Mouse (Mus musculus): ENCODE measurements at regions not wholly inside any gene's neighbourhood (a gene's known extent, or its start where the extent isn't known, plus 50 kb on each side); places are given as distances from the start of the nearest gene placed in this dataset.
A peak's percentile ranks its signal among the peaks of the same experiment; 100 is the strongest.

GRCm38 (mm10) chr5:111820963-111821362 is 87.2 kb downstream of the Gm26897 start:
- no peak overlapping the region for H3K9ac ChIP-seq (ENCODE audit: low read depth, low read length, severe bottlenecking)
- no peak overlapping the region for H3K4me3 ChIP-seq (replicated peaks; ENCODE audit: low read length)
- no peaks in the 10 kb centered on the region for H3K9me3 ChIP-seq (ENCODE audit: control insufficient read depth, low read length)
- 92% methylated on average over 9 of the region's 9 CpGs for WGBS
- no peak for DNase-seq (ENCODE audit: low spot score)
- TF ChIP-seq POLR2A (IDR thresholded peaks at IDR 0.05; ENCODE audit: borderline replicate concordance, extremely low read depth, insufficient read depth, insufficient read length) = no peak
- no peak for ATAC-seq (ENCODE audit: low FRiP score, low read depth)
- H3K27me3 ChIP-seq (ENCODE audit: control insufficient read depth, insufficient read depth, low read length) = peaks cover 9% of the 10 kb centered on the region; the same call in 1 of the 2 replicates
- no peak overlapping the region for H3K27ac ChIP-seq (replicated peaks; ENCODE audit: low read depth, low read length)
- 0 out of 2 replicates have a peak, but pooled peaks cover 3% of the 10 kb centered on the region for H3K4me1 ChIP-seq (ENCODE audit: control insufficient read depth, insufficient read depth, low read length)
- H3K4me2 ChIP-seq (replicated peaks; ENCODE audit: low read depth, low read length, severe bottlenecking) = no peak overlapping the region
- H3K36me3 ChIP-seq (ENCODE audit: control insufficient read depth, insufficient read depth, low read length) = no peaks in the 10 kb centered on the region

- H3K9ac ChIP-seq (ENCODE audit: low read depth, low read length, severe bottlenecking) = no peak overlapping the region
- peaks cover 9% of the 10 kb centered on the region; the same call in 1 of the 2 replicates for H3K27me3 ChIP-seq (ENCODE audit: control insufficient read depth, insufficient read depth, low read length)
- TF ChIP-seq POLR2A (IDR thresholded peaks at IDR 0.05; ENCODE audit: borderline replicate concordance, extremely low read depth, insufficient read depth, insufficient read length) = no peak
- H3K4me2 ChIP-seq (replicated peaks; ENCODE audit: low read depth, low read length, severe bottlenecking) = no peak overlapping the region
- H3K9me3 ChIP-seq (ENCODE audit: control insufficient read depth, low read length) = no peaks in the 10 kb centered on the region
- H3K4me1 ChIP-seq (ENCODE audit: control insufficient read depth, insufficient read depth, low read length) = 0 out of 2 replicates have a peak, but pooled peaks cover 3% of the 10 kb centered on the region
- no peak overlapping the region for H3K27ac ChIP-seq (replicated peaks; ENCODE audit: low read depth, low read length)
- no peak overlapping the region for H3K4me3 ChIP-seq (replicated peaks; ENCODE audit: low read length)
- no peak for ATAC-seq (ENCODE audit: low FRiP score, low read depth)
- H3K36me3 ChIP-seq (ENCODE audit: control insufficient read depth, insufficient read depth, low read length) = no peaks in the 10 kb centered on the region
- no peak for DNase-seq (ENCODE audit: low spot score)
Observed at GRCm38 (mm10) chr5:111822882-111823281, 89.2 kb downstream of the Gm26897 start.

- DNase-seq (ENCODE audit: low spot score) (no peak), ATAC-seq (ENCODE audit: low FRiP score, low read depth) (0 out of 2 replicates have a peak, but pooled peaks have one; percentile 37)
- Histone ChIP-seq H3K27ac (replicated peaks; ENCODE audit: low read depth, low read length) (no peak overlapping the region), H3K36me3 (ENCODE audit: control insufficient read depth, insufficient read depth, low read length) (no peaks in the 10 kb centered on the region), H3K4me3 (replicated peaks; ENCODE audit: low read length) (no peak overlapping the region), H3K9me3 (ENCODE audit: control insufficient read depth, low read length) (no peaks in the 10 kb centered on the region), H3K4me2 (replicated peaks; ENCODE audit: low read depth, low read length, severe bottlenecking) (no peak overlapping the region), H3K9ac (ENCODE audit: low read depth, low read length, severe bottlenecking) (no peak overlapping the region), H3K27me3 (ENCODE audit: control insufficient read depth, insufficient read depth, low read length) (peaks cover 9% of the 10 kb centered on the region; the same call in 1 of the 2 replicates), H3K4me1 (ENCODE audit: control insufficient read depth, insufficient read depth, low read length) (0 out of 2 replicates have a peak, but pooled peaks cover 3% of the 10 kb centered on the region)
- no peak for TF ChIP-seq POLR2A (IDR thresholded peaks at IDR 0.05; ENCODE audit: borderline replicate concordance, extremely low read depth, insufficient read depth, insufficient read length)
- WGBS = 19% methylated on average over 4 of the region's 4 CpGs
Observed at GRCm38 (mm10) chr5:111823420-111823819, 89.7 kb downstream of the Gm26897 start.

GRCm38 (mm10) chr5:111823842-111824241 is 90.1 kb downstream of the Gm26897 start:
- TF ChIP-seq POLR2A (IDR thresholded peaks at IDR 0.05; ENCODE audit: borderline replicate concordance, extremely low read depth, insufficient read depth, insufficient read length) = no peak
- Histone ChIP-seq H3K4me3 (replicated peaks; ENCODE audit: low read length) (no peak overlapping the region), H3K4me1 (ENCODE audit: control insufficient read depth, insufficient read depth, low read length) (0 out of 2 replicates have a peak, but pooled peaks cover 3% of the 10 kb centered on the region), H3K36me3 (ENCODE audit: control insufficient read depth, insufficient read depth, low read length) (no peaks in the 10 kb centered on the region), H3K4me2 (replicated peaks; ENCODE audit: low read depth, low read length, severe bottlenecking) (no peak overlapping the region), H3K27me3 (ENCODE audit: control insufficient read depth, insufficient read depth, low read length) (peaks cover 9% of the 10 kb centered on the region; the same call in 1 of the 2 replicates), H3K27ac (replicated peaks; ENCODE audit: low read depth, low read length) (no peak overlapping the region), H3K9me3 (ENCODE audit: control insufficient read depth, low read length) (no peaks in the 10 kb centered on the region), H3K9ac (ENCODE audit: low read depth, low read length, severe bottlenecking) (no peak overlapping the region)
- ATAC-seq (ENCODE audit: low FRiP score, low read depth) (0 out of 2 replicates have a peak, but pooled peaks have one; percentile 23), DNase-seq (ENCODE audit: low spot score) (no peak)
- WGBS = 24% methylated on average over 5 of the region's 5 CpGs

GRCm38 (mm10) chr5:111824600-111825130 is 90.9 kb downstream of the Gm26897 start:
- H3K27me3 ChIP-seq (ENCODE audit: control insufficient read depth, insufficient read depth, low read length) = peaks cover 9% of the 10 kb centered on the region; the same call in 1 of the 2 replicates
- 69% methylated on average over 4 of the region's 4 CpGs for WGBS
- no peaks in the 10 kb centered on the region for H3K36me3 ChIP-seq (ENCODE audit: control insufficient read depth, insufficient read depth, low read length)
- ATAC-seq (ENCODE audit: low FRiP score, low read depth) = no peak
- no peak overlapping the region for H3K4me3 ChIP-seq (replicated peaks; ENCODE audit: low read length)
- H3K4me1 ChIP-seq (ENCODE audit: control insufficient read depth, insufficient read depth, low read length) = 0 out of 2 replicates have a peak, but pooled peaks cover 3% of the 10 kb centered on the region
- no peak overlapping the region for H3K4me2 ChIP-seq (replicated peaks; ENCODE audit: low read depth, low read length, severe bottlenecking)
- no peak overlapping the region for H3K27ac ChIP-seq (replicated peaks; ENCODE audit: low read depth, low read length)
- no peaks in the 10 kb centered on the region for H3K9me3 ChIP-seq (ENCODE audit: control insufficient read depth, low read length)
- peak; percentile 44 for DNase-seq (ENCODE audit: low spot score)
- no peak overlapping the region for H3K9ac ChIP-seq (ENCODE audit: low read depth, low read length, severe bottlenecking)
- TF ChIP-seq POLR2A (IDR thresholded peaks at IDR 0.05; ENCODE audit: borderline replicate concordance, extremely low read depth, insufficient read depth, insufficient read length) = no peak
